9 mouse cellular contexts compared by ENCODE assay signal in genomic region chr5:151060476-151060875, GRCm38 (mm10).
A peak's percentile ranks its signal among the peaks of the same experiment; 100 is the strongest.
DNase-seq lines count a peak whose midpoint lies in the region; ATAC-seq and TF ChIP-seq lines count a peak whose summit lies in the region.
"Had no signal": no experiment of that assay in that cellular context is flagged by ENCODE, and none has a peak within 500 bp of the region (broad histone marks: within the 10 kb centered on the region; RNA-seq: fewer than 3 reads in every experiment).

No protein-coding gene starts in this region.

- DNase-seq in frontal cortex, postnatal 25 days (ENCODE audit: low spot score in 2 of 2) = no peak
- peak; percentile 62 for DNase-seq in lung, embryonic 14.5 days
- no peak for DNase-seq in lung, adult 2 months
- no peak for DNase-seq in adrenal gland, adult 18-20 months (ENCODE audit: low spot score in 2 of 2)
- DNase-seq in T-cell, adult 2 months (ENCODE audit: low spot score) = no peak

- H3K4me3 ChIP-seq in lung, embryonic 14.5 days (ENCODE audit: low read depth, low read length) = no peak overlapping the region
- H3K4me3 ChIP-seq in lung, adult 2 months (replicated peaks; ENCODE audit: extremely low read depth, low read depth, low read length) = no peak overlapping the region
- no peak overlapping the region for H3K4me3 ChIP-seq in intestine, embryonic 15.5 days (replicated peaks)
- H3K4me3 ChIP-seq in stomach, embryonic 14.5 days (ENCODE audit: low read depth, low read length) = no peak overlapping the region

- no peak for TF ChIP-seq CTCF in lung, embryonic 14.5 days (IDR thresholded peaks at IDR 0.05; ENCODE audit: low read depth)
- TF ChIP-seq CTCF in lung, adult 2 months (IDR thresholded peaks at IDR 0.05; ENCODE audit: insufficient read depth, low read length) = no peak

- 0 out of 2 replicates have a peak, but pooled peaks have one; percentile 4 for ATAC-seq in frontal cortex, adult (ENCODE audit: low TSS enrichment)
- peak; percentile 48; the same call in 1 of the 2 replicates for ATAC-seq in lung, embryonic 14.5 days (ENCODE audit: insufficient read depth)
- ATAC-seq in intestine, embryonic 15.5 days = peak; percentile 58
- ATAC-seq in stomach, embryonic 14.5 days (ENCODE audit: insufficient number of reproducible peaks, insufficient read depth, low FRiP score, low read depth) = no peak

- no peak for TF ChIP-seq POLR2A in lung, adult 2 months (IDR thresholded peaks at IDR 0.05; ENCODE audit: borderline replicate concordance, extremely low read depth, low read depth, low read length)

- no peak overlapping the region for H3K4me2 ChIP-seq in lung, embryonic 14.5 days
- H3K4me2 ChIP-seq in intestine, embryonic 15.5 days (replicated peaks) = no peak overlapping the region
- H3K4me2 ChIP-seq in stomach, embryonic 14.5 days (replicated peaks; ENCODE audit: low read depth, low read length) = no peak overlapping the region; the same call in 1 of the 2 replicates

- H3K9ac ChIP-seq in lung, embryonic 14.5 days = no peak overlapping the region
- no peak overlapping the region for H3K9ac ChIP-seq in intestine, embryonic 15.5 days
- H3K9ac ChIP-seq in stomach, embryonic 14.5 days (replicated peaks; ENCODE audit: low read depth, low read length) = no peak overlapping the region

- peak overlapping the region; percentile 9; the same call in 1 of the 2 replicates for H3K27ac ChIP-seq in lung, embryonic 14.5 days (ENCODE audit: low read depth)
- peak overlapping the region; percentile 60 for H3K27ac ChIP-seq in intestine, embryonic 15.5 days
- peak overlapping the region; percentile 61 for H3K27ac ChIP-seq in stomach, embryonic 14.5 days (ENCODE audit: low read length)

- peaks cover 17% of the 10 kb centered on the region for H3K4me1 ChIP-seq in lung, embryonic 14.5 days (ENCODE audit: insufficient read depth)
- peaks cover 22% of the 10 kb centered on the region for H3K4me1 ChIP-seq in lung, adult 2 months (ENCODE audit: control insufficient read depth, insufficient read depth, low read length)
- peaks cover 14% of the 10 kb centered on the region for H3K4me1 ChIP-seq in intestine, embryonic 15.5 days (replicated peaks)
- H3K4me1 ChIP-seq in stomach, embryonic 14.5 days (ENCODE audit: control insufficient read depth, insufficient read depth, low read length) = peaks cover 18% of the 10 kb centered on the region

- WGBS in lung, embryonic 14.5 days = 46% methylated on average over 12 of the region's 12 CpGs
- 65% methylated on average over 12 of the region's 12 CpGs for WGBS in lung, adult 2 months
- 39% methylated on average over 12 of the region's 12 CpGs for WGBS in intestine, embryonic 15.5 days
- WGBS in stomach, embryonic 14.5 days = 29% methylated on average over 12 of the region's 12 CpGs

- no peaks in the 10 kb centered on the region for H3K27me3 ChIP-seq in lung, embryonic 14.5 days (ENCODE audit: insufficient read depth, low read length)
- no peaks in the 10 kb centered on the region for H3K27me3 ChIP-seq in intestine, embryonic 15.5 days (replicated peaks)
- no peaks in the 10 kb centered on the region for H3K27me3 ChIP-seq in stomach, embryonic 14.5 days (ENCODE audit: control insufficient read depth, insufficient read depth, low read length)
- H3K27me3 ChIP-seq: CH12.LX had no signal

- H3K9me3 ChIP-seq in lung, embryonic 14.5 days (ENCODE audit: low read depth, low read length) = peaks cover 6% of the 10 kb centered on the region
- no peaks in the 10 kb centered on the region for H3K9me3 ChIP-seq in intestine, embryonic 15.5 days
- peaks cover 5% of the 10 kb centered on the region; the same call in 1 of the 2 replicates for H3K9me3 ChIP-seq in stomach, embryonic 14.5 days (ENCODE audit: control insufficient read depth, low read depth, low read length)

- peaks cover 34% of the 10 kb centered on the region for H3K36me3 ChIP-seq in lung, embryonic 14.5 days (ENCODE audit: insufficient read depth)
- peaks cover 21% of the 10 kb centered on the region for H3K36me3 ChIP-seq in intestine, embryonic 15.5 days
- H3K36me3 ChIP-seq in stomach, embryonic 14.5 days (ENCODE audit: control insufficient read depth, insufficient read depth, low read length) = peaks cover 28% of the 10 kb centered on the region

Comparison
In these comparisons a context has a peak if more than half of its experiments do, and no peak if none do; other contexts are left out.
1. H3K27ac ChIP-seq: peak in every context shown above with its lines; median percentile 61 in stomach, embryonic 14.5 days; 60 in intestine, embryonic 15.5 days; 9 in lung, embryonic 14.5 days.